Mouse (Mus musculus): ENCODE results near the gene Auh. TPM values are rescaled to one million over a fixed set of nuclear protein-coding genes. Genes with fewer than 3 reads are reported as not detected.

Auh gene
- total and polyA plus RNA-seq, 3 experiments = 14.7 to 19.5 TPM; not detected in 1

- H3K9me3 ChIP-seq (replicated peaks; ENCODE audit: insufficient read depth, low read length) = no peaks in the 10 kb centered on the region
- no peak overlapping the region for H3K27ac ChIP-seq (ENCODE audit: control insufficient read depth, low read depth, low read length)
- no peak for TF ChIP-seq NELFE (IDR thresholded peaks at IDR 0.05; ENCODE audit: low read depth, low read length)
- no peak for TF ChIP-seq SMC3 (IDR thresholded peaks at IDR 0.05; ENCODE audit: low read depth, low read length)
- TF ChIP-seq CHD1 (IDR thresholded peaks at IDR 0.05; ENCODE audit: low read depth, low read length) = no peak
- TF ChIP-seq ZC3H11A (IDR thresholded peaks at IDR 0.05; ENCODE audit: low read depth, low read length) = no peak
- TF ChIP-seq NRF1 (IDR thresholded peaks at IDR 0.05; ENCODE audit: insufficient read depth, low read depth, low read length, poor library complexity, severe bottlenecking) = no peak
- TF ChIP-seq ETS1 (IDR thresholded peaks at IDR 0.05; ENCODE audit: low read depth, low read length) = no peak
- TF ChIP-seq POLR2AphosphoS2 (IDR thresholded peaks at IDR 0.05; ENCODE audit: low read length) = no peak
- no peak for TF ChIP-seq MYC (IDR thresholded peaks at IDR 0.05; ENCODE audit: low read depth, low read length)
- TF ChIP-seq ZNF384 (IDR thresholded peaks at IDR 0.05; ENCODE audit: low read depth, low read length) = no peak
- TF ChIP-seq POLR2AphosphoS5 (IDR thresholded peaks at IDR 0.05; ENCODE audit: borderline replicate concordance, low read depth, low read length) = no peak
- TF ChIP-seq HCFC1 (IDR thresholded peaks at IDR 0.05; ENCODE audit: low read depth, low read length) = no peak
- no peak for TF ChIP-seq GATA1 (IDR thresholded peaks at IDR 0.05; ENCODE audit: low read depth, low read length)
- TF ChIP-seq ZKSCAN1 (IDR thresholded peaks at IDR 0.05; ENCODE audit: low read depth, low read length) = no peak
- TF ChIP-seq CTCF (IDR thresholded peaks at IDR 0.05 in 2 of 3, conservative IDR thresholded peaks at IDR 0.05 in 1 of 3; ENCODE audit: control insufficient read depth in 1 of 3, insufficient read depth in 1 of 3, low read depth in 2 of 3, low read length in 3 of 3, poor library complexity in 1 of 3, severe bottlenecking in 1 of 3) = no peak
- no peak for TF ChIP-seq MYB (IDR thresholded peaks at IDR 0.05; ENCODE audit: low read depth, low read length)
- no peak for TF ChIP-seq USF1 (IDR thresholded peaks at IDR 0.05; ENCODE audit: low read depth, low read length)
- no peak for TF ChIP-seq SIN3A (IDR thresholded peaks at IDR 0.05; ENCODE audit: low read length)
- TF ChIP-seq CHD2 (IDR thresholded peaks at IDR 0.05; ENCODE audit: low read length) = no peak
- no peak for TF ChIP-seq BHLHE40 (IDR thresholded peaks at IDR 0.05; ENCODE audit: borderline replicate concordance, low read depth, low read length)
- H3K4me3 ChIP-seq (ENCODE audit: control insufficient read depth in 1 of 2, insufficient read depth in 1 of 2, low read depth in 2 of 2, low read length in 2 of 2) = no peak overlapping the region
- H3K36me3 ChIP-seq (ENCODE audit: control insufficient read depth in 1 of 2, insufficient read depth in 2 of 2, low read length in 2 of 2) = no peaks in the 10 kb centered on the region
- no peaks in the 10 kb centered on the region for H3K4me1 ChIP-seq (ENCODE audit: control insufficient read depth in 1 of 2, insufficient read depth in 2 of 2, low read length in 2 of 2)
- no peak for DNase-seq (ENCODE audit: low read depth, low spot score)
- no peak overlapping the region for H3K9ac ChIP-seq (ENCODE audit: control insufficient read depth, low read depth, low read length, poor library complexity, severe bottlenecking)
- no peaks in the 10 kb centered on the region for H3K79me2 ChIP-seq (ENCODE audit: control insufficient read depth, insufficient read depth, low read length, poor library complexity)
- H3K27me3 ChIP-seq (ENCODE audit: control insufficient read depth in 1 of 2, insufficient read depth in 2 of 2, low read length in 2 of 2) = no peaks in the 10 kb centered on the region
Measured at GRCm38 (mm10) chr13:52945769-52946168, 16.3 kb upstream of the Auh start.

GRCm38 (mm10) chr13:52944116-52944515 lies 14.6 kb upstream of the Auh start:
- Histone ChIP-seq H3K9me3 (replicated peaks; ENCODE audit: insufficient read depth, low read length) (no peaks in the 10 kb centered on the region), H3K9ac (ENCODE audit: control insufficient read depth, low read depth, low read length, poor library complexity, severe bottlenecking) (no peak overlapping the region), H3K36me3 (ENCODE audit: control insufficient read depth in 1 of 2, insufficient read depth in 2 of 2, low read length in 2 of 2) (no peaks in the 10 kb centered on the region), H3K27me3 (ENCODE audit: control insufficient read depth in 1 of 2, insufficient read depth in 2 of 2, low read length in 2 of 2) (no peaks in the 10 kb centered on the region), H3K27ac (ENCODE audit: control insufficient read depth, low read depth, low read length) (no peak overlapping the region), H3K4me3 (ENCODE audit: control insufficient read depth in 1 of 2, insufficient read depth in 1 of 2, low read depth in 2 of 2, low read length in 2 of 2) (no peak overlapping the region), H3K79me2 (ENCODE audit: control insufficient read depth, insufficient read depth, low read length, poor library complexity) (no peaks in the 10 kb centered on the region), H3K4me1 (ENCODE audit: control insufficient read depth in 1 of 2, insufficient read depth in 2 of 2, low read length in 2 of 2) (no peaks in the 10 kb centered on the region)
- DNase-seq (ENCODE audit: low read depth, low spot score) = no peak
- TF ChIP-seq RAD21 (IDR thresholded peaks at IDR 0.05; ENCODE audit: low read depth, low read length) (no peak), CTCF (IDR thresholded peaks at IDR 0.05 in 2 of 3, conservative IDR thresholded peaks at IDR 0.05 in 1 of 3; ENCODE audit: control insufficient read depth in 1 of 3, insufficient read depth in 1 of 3, low read depth in 2 of 3, low read length in 3 of 3, poor library complexity in 1 of 3, severe bottlenecking in 1 of 3) (no peak), NRF1 (IDR thresholded peaks at IDR 0.05; ENCODE audit: insufficient read depth, low read depth, low read length, poor library complexity, severe bottlenecking) (no peak), ZKSCAN1 (IDR thresholded peaks at IDR 0.05; ENCODE audit: low read depth, low read length) (no peak), MYC (IDR thresholded peaks at IDR 0.05; ENCODE audit: low read depth, low read length) (no peak), ZNF384 (IDR thresholded peaks at IDR 0.05; ENCODE audit: low read depth, low read length) (no peak), EP300 (IDR thresholded peaks at IDR 0.05; ENCODE audit: low read depth in 1 of 2, low read length in 2 of 2) (no peak), SIN3A (IDR thresholded peaks at IDR 0.05; ENCODE audit: low read length) (no peak), POLR2AphosphoS5 (IDR thresholded peaks at IDR 0.05; ENCODE audit: borderline replicate concordance, low read depth, low read length) (no peak), UBTF (IDR thresholded peaks at IDR 0.05; ENCODE audit: borderline replicate concordance, insufficient read depth, low read depth, low read length) (no peak), POLR2A (IDR thresholded peaks at IDR 0.05; ENCODE audit: control insufficient read depth in 1 of 2, insufficient read depth in 1 of 2, low read depth in 1 of 2, low read length in 2 of 2, poor library complexity in 1 of 2) (no peak), MYB (IDR thresholded peaks at IDR 0.05; ENCODE audit: low read depth, low read length) (no peak), E2F4 (IDR thresholded peaks at IDR 0.05; ENCODE audit: borderline replicate concordance, low read depth, low read length) (no peak), TCF12 (IDR thresholded peaks at IDR 0.05; ENCODE audit: low read depth, low read length) (no peak), MEF2A (IDR thresholded peaks at IDR 0.05; ENCODE audit: extremely low read depth, insufficient replicate concordance, low read depth, low read length, poor library complexity, severe bottlenecking) (no peak), USF2 (IDR thresholded peaks at IDR 0.05; ENCODE audit: borderline replicate concordance in 1 of 2, insufficient read depth in 1 of 2, low read depth in 1 of 2, low read length in 2 of 2) (no peak)
